Mouse (Mus musculus) forebrain, embryonic 10.5 days (tissue): ENCODE data around the gene Nudt9. TPM values are rescaled to one million over a fixed set of nuclear protein-coding genes. Genes with fewer than 3 reads are reported as not detected.

Source experiments
- DNase-seq: peaks from one replicate; pipeline ENCODE4 v3.0.0-alpha.2; 2017; ENCODE audit warnings: low spot score; ENCODE audit errors: extremely low spot score
- H3K27ac ChIP-seq: fragments of 300-500 bp; sonication (generic); 2 replicates; pipeline ENCODE4 v1.5.1; 2016; ENCODE audit warnings: mild to moderate bottlenecking
- H3K27me3 ChIP-seq: fragments of 300-500 bp; sonication (generic); 2 replicates; pipeline ENCODE4 v1.6.1; 2016; ENCODE audit warnings: mild to moderate bottlenecking; ENCODE audit not compliant: poor library complexity, severe bottlenecking
- H3K36me3 ChIP-seq: fragments of 300-500 bp; sonication (generic); replicated peaks from 2 replicates; pipeline ENCODE4 v1.6.1; 2016; ENCODE audit warnings: mild to moderate bottlenecking, moderate library complexity
- H3K4me1 ChIP-seq: fragments of 300-500 bp; sonication (generic); 2 replicates; pipeline ENCODE4 v1.6.1; 2016
- H3K4me3 ChIP-seq: fragments of 300-500 bp; sonication (generic); 2 replicates; pipeline ENCODE4 v1.5.1; 2016; ENCODE audit warnings: mild to moderate bottlenecking, moderate library complexity
- H3K9me3 ChIP-seq: fragments of 300-500 bp; sonication (generic); 2 replicates; pipeline ENCODE4 v1.6.1; 2016; ENCODE audit warnings: mild to moderate bottlenecking, moderate library complexity
- WGBS: fragments of 180-500 bp; shearing (Covaris S2); methylation state at CpG from one replicate; pipeline ENCODE4 v1.1.7; 2016; 5-methylcytosine and 5-hydroxymethylcytosine counted together
- polyA plus RNA-seq: library from polyadenylated mRNA; unstranded; fragments of >200 nt; fragmentation: Nextera tagmentation; extraction: Ambion mirVana; gene quantifications from 2 replicates; pipeline ENCODE4 v1.2.1, GENCODE M21; 2016

Nudt9 gene
- polyA plus RNA-seq, 1 experiment from 2014 or later = 67.9 TPM

GRCm38 (mm10) chr5:104047200-104048105, 1.3 kb downstream of the Nudt9 start:
- Histone ChIP-seq H3K4me3 (peak overlapping the region; percentile 84), H3K27ac (peak overlapping the region; percentile 94), H3K36me3 (peaks cover 27% of the 10 kb centered on the region), H3K4me1 (peaks cover 22% of the 10 kb centered on the region), H3K27me3 (no peaks in the 10 kb centered on the region), H3K9me3 (no peaks in the 10 kb centered on the region)
- 11% methylated on average over 19 of the region's 19 CpGs for WGBS
- no peak for DNase-seq

GRCm38 (mm10) chr5:104048139-104048538, 2.0 kb downstream of the Nudt9 start:
- peaks cover 33% of the 10 kb centered on the region for H3K36me3 ChIP-seq
- H3K27ac ChIP-seq = no peak overlapping the region
- H3K9me3 ChIP-seq = no peaks in the 10 kb centered on the region
- 57% methylated on average over 4 of the region's 4 CpGs for WGBS
- no peaks in the 10 kb centered on the region for H3K27me3 ChIP-seq
- H3K4me1 ChIP-seq = peaks cover 22% of the 10 kb centered on the region
- no peak for DNase-seq
- peak overlapping the region; percentile 84 for H3K4me3 ChIP-seq

GRCm38 (mm10) chr5:104052956-104053355, 6.8 kb downstream of the Nudt9 start:
- H3K36me3 ChIP-seq = peaks cover 47% of the 10 kb centered on the region
- 63% methylated on average over 8 of the region's 8 CpGs for WGBS
- H3K4me1 ChIP-seq = peaks cover 5% of the 10 kb centered on the region
- no peaks in the 10 kb centered on the region for H3K27me3 ChIP-seq
- H3K27ac ChIP-seq = no peak overlapping the region
- no peak for DNase-seq
- H3K9me3 ChIP-seq = no peaks in the 10 kb centered on the region
- H3K4me3 ChIP-seq = no peak overlapping the region

GRCm38 (mm10) chr5:104054938-104055337, 8.8 kb downstream of the Nudt9 start:
- Histone ChIP-seq H3K4me3 (no peak overlapping the region), H3K9me3 (no peaks in the 10 kb centered on the region), H3K36me3 (peaks cover 61% of the 10 kb centered on the region), H3K27me3 (no peaks in the 10 kb centered on the region), H3K4me1 (no peaks in the 10 kb centered on the region), H3K27ac (no peak overlapping the region)
- no peak for DNase-seq
- WGBS = 96% methylated on average over 4 of the region's 4 CpGs

GRCm38 (mm10) chr5:104055816-104056215, 9.7 kb downstream of the Nudt9 start:
- no peak overlapping the region for H3K27ac ChIP-seq
- no peak for DNase-seq
- H3K4me3 ChIP-seq = no peak overlapping the region
- WGBS = 91% methylated on average over 4 of the region's 4 CpGs
- no peaks in the 10 kb centered on the region for H3K4me1 ChIP-seq
- H3K9me3 ChIP-seq = no peaks in the 10 kb centered on the region
- H3K27me3 ChIP-seq = no peaks in the 10 kb centered on the region
- peaks cover 61% of the 10 kb centered on the region for H3K36me3 ChIP-seq

- 89% methylated on average over 7 of the region's 7 CpGs for WGBS
- no peaks in the 10 kb centered on the region for H3K27me3 ChIP-seq
- no peak overlapping the region for H3K27ac ChIP-seq
- DNase-seq = no peak
- no peak overlapping the region for H3K4me3 ChIP-seq
- H3K4me1 ChIP-seq = no peaks in the 10 kb centered on the region
- H3K36me3 ChIP-seq = peaks cover 61% of the 10 kb centered on the region
- no peaks in the 10 kb centered on the region for H3K9me3 ChIP-seq
These were observed 10.2 kb downstream of the Nudt9 start for GRCm38 (mm10) chr5:104056295-104056694.

GRCm38 (mm10) chr5:104058021-104058420, 11.9 kb downstream of the Nudt9 start:
- no peak overlapping the region for H3K4me3 ChIP-seq
- peaks cover 61% of the 10 kb centered on the region for H3K36me3 ChIP-seq
- H3K27me3 ChIP-seq = no peaks in the 10 kb centered on the region
- no peaks in the 10 kb centered on the region for H3K9me3 ChIP-seq
- no peak for DNase-seq
- 66% methylated on average over 15 of the region's 15 CpGs for WGBS
- no peak overlapping the region for H3K27ac ChIP-seq
- H3K4me1 ChIP-seq = no peaks in the 10 kb centered on the region

- DNase-seq = no peak
These were observed 13.5 kb downstream of the Nudt9 start for GRCm38 (mm10) chr5:104059628-104060027.

GRCm38 (mm10) chr5:104060429-104060828, 14.3 kb downstream of the Nudt9 start:
- WGBS = 90% methylated on average over 5 of the region's 5 CpGs
- Histone ChIP-seq H3K4me3 (no peak overlapping the region), H3K9me3 (no peaks in the 10 kb centered on the region), H3K27ac (no peak overlapping the region), H3K36me3 (peaks cover 73% of the 10 kb centered on the region), H3K27me3 (no peaks in the 10 kb centered on the region), H3K4me1 (no peaks in the 10 kb centered on the region)
- no peak for DNase-seq

More at GRCm38 (mm10) chr5:104059628-104060027, 13.5 kb downstream of the Nudt9 start:
- H3K9me3 ChIP-seq = no peaks in the 10 kb centered on the region
- no peaks in the 10 kb centered on the region for H3K27me3 ChIP-seq
- no peak overlapping the region for H3K4me3 ChIP-seq
- H3K4me1 ChIP-seq = no peaks in the 10 kb centered on the region
- WGBS = 88% methylated on average over 9 of the region's 9 CpGs
- peaks cover 71% of the 10 kb centered on the region for H3K36me3 ChIP-seq
- no peak overlapping the region for H3K27ac ChIP-seq

- WGBS = 79% methylated on average over 13 of the region's 13 CpGs
These were observed 16.0 kb downstream of the Nudt9 start for GRCm38 (mm10) chr5:104061936-104062772.

GRCm38 (mm10) chr5:104062773-104063551, 16.9 kb downstream of the Nudt9 start:
- no peak overlapping the region for H3K27ac ChIP-seq
- peaks cover 68% of the 10 kb centered on the region for H3K36me3 ChIP-seq
- H3K4me3 ChIP-seq = no peak overlapping the region
- H3K27me3 ChIP-seq = no peaks in the 10 kb centered on the region
- H3K4me1 ChIP-seq = no peaks in the 10 kb centered on the region
- 91% methylated on average over 11 of the region's 11 CpGs for WGBS
- DNase-seq = no peak
- H3K9me3 ChIP-seq = no peaks in the 10 kb centered on the region

More at GRCm38 (mm10) chr5:104061936-104062772, 16.0 kb downstream of the Nudt9 start:
- no peak overlapping the region for H3K27ac ChIP-seq
- H3K27me3 ChIP-seq = no peaks in the 10 kb centered on the region
- no peaks in the 10 kb centered on the region for H3K4me1 ChIP-seq
- H3K36me3 ChIP-seq = peaks cover 69% of the 10 kb centered on the region
- no peak overlapping the region for H3K4me3 ChIP-seq
- no peaks in the 10 kb centered on the region for H3K9me3 ChIP-seq
- DNase-seq = no peak

GRCm38 (mm10) chr5:104068751-104069150, 22.6 kb downstream of the Nudt9 start:
- no peak overlapping the region for H3K4me3 ChIP-seq
- H3K27ac ChIP-seq = no peak overlapping the region
- H3K27me3 ChIP-seq = no peaks in the 10 kb centered on the region
- H3K36me3 ChIP-seq = peaks cover 13% of the 10 kb centered on the region
- DNase-seq = peak; percentile 40
- peaks cover 25% of the 10 kb centered on the region for H3K4me1 ChIP-seq
- H3K9me3 ChIP-seq = 0 out of 2 replicates have a peak, but pooled peaks cover 2% of the 10 kb centered on the region
- 90% methylated on average over 7 of the region's 7 CpGs for WGBS
